Mouse (Mus musculus) CH12.LX (cell line): ENCODE measurements around the gene Arhgef40. TPM values are rescaled to one million over a fixed set of nuclear protein-coding genes. Genes with fewer than 3 reads are reported as not detected.
"Not testable (repeated sequence)": the region's sequence is repeated elsewhere in the genome, so short reads cannot be mapped to it uniquely, and the experiment has no call there.

Experiments
- DNase-seq: peaks from one replicate; pipeline ENCODE4 v3.0.0-alpha.2; 2013; ENCODE audit errors: extremely low read depth
- H3K27ac ChIP-seq: 2 replicates; pipeline ENCODE4 v1.5.1; 2012; ENCODE audit warnings: low read depth, mild to moderate bottlenecking, control low read depth, moderate library complexity; ENCODE audit not compliant: insufficient read depth
- H3K27me3 ChIP-seq: replicated peaks from 2 replicates; pipeline ENCODE3; 2012; ENCODE audit warnings: inconsistent platforms
- H3K36me3 ChIP-seq, 2 experiments: replicated peaks in 1 of 2; 2 replicates each; pipeline versions ENCODE3 to v1.6.1; 2012; ENCODE audit warnings: inconsistent platforms in 1 of 2, low read length in 1 of 2, mild to moderate bottlenecking in 1 of 2, mixed read lengths in 1 of 2, moderate library complexity in 1 of 2; ENCODE audit not compliant: control insufficient read depth in 1 of 2, insufficient read depth in 1 of 2
- H3K4me1 ChIP-seq, 2 experiments: 2 replicates each; pipeline ENCODE4 v1.6.1; 2012; ENCODE audit warnings: inconsistent platforms in 1 of 2, moderate library complexity in 1 of 2; ENCODE audit not compliant: insufficient read depth in 2 of 2, control insufficient read depth in 1 of 2
- H3K4me2 ChIP-seq: 2 replicates; pipeline ENCODE4 v1.6.1; 2012; ENCODE audit warnings: low read depth, mild to moderate bottlenecking, control low read depth; ENCODE audit not compliant: poor library complexity, insufficient read depth, severe bottlenecking
- H3K4me3 ChIP-seq, 3 experiments: fragments of 150-350 bp in 1 of 3; sonication (generic) in 1 of 3; replicated peaks in 1 of 3; 2 replicates each; pipeline versions ENCODE3 to v1.5.1; 2011 to 2012; ENCODE audit warnings: low read depth in 2 of 3, low read length in 2 of 3, mild to moderate bottlenecking in 2 of 3, moderate library complexity in 2 of 3, control low read depth in 1 of 3, improper control_type of control experiment in 1 of 3, inconsistent platforms in 1 of 3, mixed read lengths in 1 of 3; ENCODE audit not compliant: poor library complexity in 1 of 3
- H3K79me2 ChIP-seq: replicated peaks from 2 replicates; pipeline ENCODE4 v1.6.1; 2012; ENCODE audit warnings: mild to moderate bottlenecking, moderate library complexity; ENCODE audit not compliant: control insufficient read depth, poor library complexity, insufficient read depth, severe bottlenecking; ENCODE audit errors: extremely low read depth
- H3K9ac ChIP-seq: 2 replicates; pipeline ENCODE4 v1.6.1; 2012; ENCODE audit warnings: low read depth, mild to moderate bottlenecking, control low read depth, moderate library complexity; ENCODE audit not compliant: insufficient read depth
- H3K9me3 ChIP-seq: replicated peaks from 2 replicates; pipeline ENCODE3; 2012; ENCODE audit warnings: low read length, inconsistent platforms, mixed read lengths
- CHD1 ChIP-seq: IDR thresholded peaks from 2 replicates; pipeline ENCODE4 v1.6.1; 2012; ENCODE audit warnings: low read depth, low read length, improper control_type of control experiment, inconsistent platforms
- CTCF ChIP-seq, 2 experiments: IDR thresholded peaks in 1 of 2; conservative IDR thresholded peaks in 1 of 2; 2 replicates each; pipeline ENCODE4 v1.5.1; 2011 to 2012; ENCODE audit warnings: low read depth in 2 of 2, low read length in 2 of 2, improper control_type of control experiment in 1 of 2, inconsistent platforms in 1 of 2, mild to moderate bottlenecking in 1 of 2, moderate library complexity in 1 of 2
- GABPA ChIP-seq: IDR thresholded peaks from 2 replicates; pipeline ENCODE4 v1.6.1; 2012; ENCODE audit warnings: low read depth, low read length, improper control_type of control experiment, inconsistent platforms; ENCODE audit not compliant: insufficient replicate concordance
- JUND ChIP-seq: conservative IDR thresholded peaks from 2 replicates; pipeline ENCODE4 v1.6.1; 2011; ENCODE audit warnings: low read depth, low read length, improper control_type of control experiment
- KAT2A ChIP-seq: IDR thresholded peaks from 2 replicates; pipeline ENCODE4 v1.6.1; 2012; ENCODE audit warnings: low read length, improper control_type of control experiment, inconsistent platforms; ENCODE audit not compliant: insufficient replicate concordance
- MAFK ChIP-seq: IDR thresholded peaks from 2 replicates; pipeline ENCODE4 v1.6.1; 2011; ENCODE audit warnings: low read length, improper control_type of control experiment; ENCODE audit not compliant: insufficient replicate concordance
- MAX ChIP-seq: IDR thresholded peaks from 2 replicates; pipeline ENCODE4 v1.6.1; 2011; ENCODE audit warnings: low read length, improper control_type of control experiment
- PAX5 ChIP-seq: IDR thresholded peaks from 2 replicates; pipeline ENCODE4 v1.6.1; 2012; ENCODE audit warnings: low read length, inconsistent platforms, mixed read lengths
- POLR2A ChIP-seq: IDR thresholded peaks from 2 replicates; pipeline ENCODE4 v1.6.1; 2011; ENCODE audit warnings: low read depth, mild to moderate bottlenecking, improper control_type of control experiment, low read length
- RAD21 ChIP-seq: IDR thresholded peaks from 2 replicates; pipeline ENCODE4 v1.6.1; 2011; ENCODE audit warnings: low read depth, mild to moderate bottlenecking, low read length, improper control_type of control experiment, moderate library complexity
- RCOR1 ChIP-seq: conservative IDR thresholded peaks from 2 replicates; pipeline ENCODE4 v1.6.1; 2012; ENCODE audit warnings: low read depth, mild to moderate bottlenecking, inconsistent platforms, low read length, improper control_type of control experiment
- SMC3 ChIP-seq: IDR thresholded peaks from 2 replicates; pipeline ENCODE4 v1.6.1; 2011; ENCODE audit warnings: low read depth, low read length, improper control_type of control experiment
- UBTF ChIP-seq: IDR thresholded peaks from 2 replicates; pipeline ENCODE4 v1.6.1; 2012; ENCODE audit warnings: low read depth, mild to moderate bottlenecking, inconsistent platforms, low read length, improper control_type of control experiment, moderate library complexity
- ZKSCAN1 ChIP-seq: IDR thresholded peaks from 2 replicates; pipeline ENCODE4 v1.6.1; 2012; ENCODE audit warnings: low read depth, inconsistent platforms, low read length, improper control_type of control experiment, borderline replicate concordance
- ZNF384 ChIP-seq: IDR thresholded peaks from 2 replicates; pipeline ENCODE4 v1.6.1; 2012; ENCODE audit warnings: low read depth, low read length, improper control_type of control experiment, inconsistent platforms
- dilution Hi-C: fragments of 300-500 bp; cut with MboI; formaldehyde crosslinking; loops from 2 replicates; pipeline ENCODE4 v1.14.3; 2020; ENCODE audit warnings: low sequenced_read_pairs; ENCODE audit not compliant: extremely low pct_unique_long_range_greater_than_20kb, extremely low pct_ligation_motif_present
- in situ Hi-C: fragments of 300-500 bp; cut with MboI; formaldehyde crosslinking; loops from 3 replicates; pipeline ENCODE4 v1.14.3; 2019; ENCODE audit warnings: low sequenced_read_pairs, low pct_ligation_motif_present, low pct_unique_long_range_greater_than_20kb, mixed read lengths
- polyA plus RNA-seq: library from polyadenylated mRNA; unstranded; fragments of >175 nt; gene quantifications from 2 replicates; pipeline ENCODE4 v1.2.1, GENCODE M21; 2012; ENCODE audit warnings: low read depth; ENCODE audit not compliant: insufficient read length
- total RNA-seq, 2 experiments: library from RNA; depleted of rRNA; stranded (reverse); fragments of 300-350 nt in 1 of 2; fragments of >200 nt in 1 of 2; gene quantifications; 2 replicates each; pipeline ENCODE4 v1.2.3; 2012 to 2014

The Arhgef40 gene
- total and polyA plus RNA-seq, 3 experiments: 0.62 to 3.8 (median 1.1) TPM

GRCm38 (mm10) chr14:52042359-52042758 is 57.8 kb downstream of the Arhgef40 start, which contains the start of gene Olfr221:
Gene Olfr221 (minus strand): TSS chr14:52042459.
- H3K4me3 ChIP-seq, H3K4me2 ChIP-seq, H3K36me3 ChIP-seq, DNase-seq, H3K27me3 ChIP-seq, H3K27ac ChIP-seq, H3K79me2 ChIP-seq, in situ Hi-C loops, H3K9me3 ChIP-seq, H3K9ac ChIP-seq, dilution Hi-C loops, H3K4me1 ChIP-seq: not testable (repeated sequence)

- Histone ChIP-seq H3K4me1 (peaks cover 0 to 4% of the 10 kb centered on the region in 2 experiments; a peak in 1 of 4 replicates), H3K27me3 (peaks cover 6% of the 10 kb centered on the region), H3K9ac (no peak overlapping the region), H3K27ac (no peak overlapping the region), H3K9me3 (no peaks in the 10 kb centered on the region), H3K79me2 (no peaks in the 10 kb centered on the region), H3K4me3 (no peak overlapping the region), H3K36me3 (no peaks in the 10 kb centered on the region), H3K4me2 (no peak overlapping the region)
- dilution Hi-C loops (no loop called here), in situ Hi-C loops (no loop called here)
- DNase-seq: no peak
- no peak for TF ChIP-seq ZNF384
- no peak for TF ChIP-seq JUND
- no peak for TF ChIP-seq PAX5
- TF ChIP-seq ZKSCAN1: no peak
- TF ChIP-seq KAT2A: no peak
- no peak for TF ChIP-seq GABPA
- no peak for TF ChIP-seq MAX
- TF ChIP-seq CHD1: no peak
- TF ChIP-seq MAFK: no peak
- no peak for TF ChIP-seq RCOR1
These were observed 58.9 kb downstream of the Arhgef40 start for GRCm38 (mm10) chr14:52043446-52043845.

- H3K9ac ChIP-seq: peak overlapping the region; percentile 15
- no peak overlapping the region for H3K4me3 ChIP-seq
- TF ChIP-seq RAD21 (peak; percentile 70), GABPA (no peak), CTCF (conservative IDR thresholded peaks at IDR 0.05 in 1 of 2, IDR thresholded peaks at IDR 0.05 in 1 of 2; ENCODE audit: low read depth in 2 of 2, low read length in 2 of 2) (peak in 1 of 2 experiments; percentile 75; a peak in 2 of 4 replicates), UBTF (no peak), MAX (no peak), POLR2A (no peak), SMC3 (peak; percentile 63)
- H3K9me3 ChIP-seq: no peaks in the 10 kb centered on the region
- H3K79me2 ChIP-seq: no peaks in the 10 kb centered on the region
- no peaks in the 10 kb centered on the region for H3K36me3 ChIP-seq
- H3K27ac ChIP-seq: no peak overlapping the region
- DNase-seq: no peak
- peaks cover 0 to 4% of the 10 kb centered on the region in 2 experiments; a peak in 1 of 4 replicates for H3K4me1 ChIP-seq
- dilution Hi-C loops: no loop called here
- H3K27me3 ChIP-seq: peaks cover 2% of the 10 kb centered on the region
- no peak overlapping the region for H3K4me2 ChIP-seq
- in situ Hi-C loops: no loop called here
These were observed 60.6 kb downstream of the Arhgef40 start for GRCm38 (mm10) chr14:52044901-52045678.
